Mouse (Mus musculus): ENCODE results near the gene Ncbp3. TPM values are rescaled to one million over a fixed set of nuclear protein-coding genes. Genes with fewer than 3 reads are reported as not detected.

The Ncbp3 gene
- total and polyA plus RNA-seq, 3 experiments: 11.9 to 13.9 (median 12.1) TPM

- H3K4me2 ChIP-seq (ENCODE audit: insufficient read depth, low read depth, poor library complexity, severe bottlenecking): no peak overlapping the region
- dilution Hi-C loops (cut with MboI; ENCODE audit: extremely low pct_ligation_motif_present, extremely low pct_unique_long_range_greater_than_20kb, low sequenced_read_pairs): no loop called here
Observed at GRCm38 (mm10) chr11:73084303-73084702, 36.7 kb downstream of the Ncbp3 start.

GRCm38 (mm10) chr11:73084804-73085231, 37.2 kb downstream of the Ncbp3 start:
- no peaks in the 10 kb centered on the region for H3K79me2 ChIP-seq (replicated peaks; ENCODE audit: control insufficient read depth, extremely low read depth, insufficient read depth, poor library complexity, severe bottlenecking)
- peaks cover 21 to 52% of the 10 kb centered on the region in 2 experiments for H3K36me3 ChIP-seq (replicated peaks in 1 of 2; ENCODE audit: control insufficient read depth in 1 of 2, insufficient read depth in 1 of 2, low read length in 1 of 2)
- no peaks in the 10 kb centered on the region for H3K27me3 ChIP-seq (replicated peaks)
- H3K4me2 ChIP-seq (ENCODE audit: insufficient read depth, low read depth, poor library complexity, severe bottlenecking): no peak overlapping the region
- H3K4me1 ChIP-seq (ENCODE audit: control insufficient read depth in 1 of 2, insufficient read depth in 2 of 2): peaks cover 0 to 29% of the 10 kb centered on the region in 2 experiments; a peak in 2 of 4 replicates
- no peak overlapping the region for H3K4me3 ChIP-seq (replicated peaks in 1 of 3; ENCODE audit: low read depth in 2 of 3, low read length in 2 of 3, poor library complexity in 1 of 3)
- DNase-seq (ENCODE audit: extremely low read depth): no peak
- H3K9ac ChIP-seq (ENCODE audit: insufficient read depth, low read depth): no peak overlapping the region
- no peak overlapping the region for H3K27ac ChIP-seq (ENCODE audit: insufficient read depth, low read depth)
- H3K9me3 ChIP-seq (replicated peaks; ENCODE audit: low read length): no peaks in the 10 kb centered on the region
- in situ Hi-C loops (cut with MboI; ENCODE audit: low pct_ligation_motif_present, low pct_unique_long_range_greater_than_20kb, low sequenced_read_pairs) (no loop called here), dilution Hi-C loops (cut with MboI; ENCODE audit: extremely low pct_ligation_motif_present, extremely low pct_unique_long_range_greater_than_20kb, low sequenced_read_pairs) (no loop called here)
- no peak for TF ChIP-seq ETS1 (conservative IDR thresholded peaks at IDR 0.05; ENCODE audit: low read depth, low read length)
- no peak for TF ChIP-seq JUN (IDR thresholded peaks at IDR 0.05; ENCODE audit: insufficient read depth, low read depth, low read length)
- TF ChIP-seq ZC3H11A (IDR thresholded peaks at IDR 0.05; ENCODE audit: low read depth, low read length): no peak
- TF ChIP-seq USF2 (conservative IDR thresholded peaks at IDR 0.05; ENCODE audit: low read depth, low read length): no peak
- no peak for TF ChIP-seq NRF1 (IDR thresholded peaks at IDR 0.05; ENCODE audit: low read depth, low read length)
- no peak for TF ChIP-seq NELFE (IDR thresholded peaks at IDR 0.05; ENCODE audit: low read depth, low read length)
- no peak for TF ChIP-seq MAFK (IDR thresholded peaks at IDR 0.05; ENCODE audit: insufficient replicate concordance, low read length)

More at GRCm38 (mm10) chr11:73084303-73084702, 36.7 kb downstream of the Ncbp3 start:
- peaks cover 0 to 32% of the 10 kb centered on the region in 2 experiments; a peak in 2 of 4 replicates for H3K4me1 ChIP-seq (ENCODE audit: control insufficient read depth in 1 of 2, insufficient read depth in 2 of 2)
- H3K9me3 ChIP-seq (replicated peaks; ENCODE audit: low read length): no peaks in the 10 kb centered on the region
- DNase-seq (ENCODE audit: extremely low read depth): peak; percentile 79
- in situ Hi-C loops (cut with MboI; ENCODE audit: low pct_ligation_motif_present, low pct_unique_long_range_greater_than_20kb, low sequenced_read_pairs): no loop called here
- peaks cover 21 to 56% of the 10 kb centered on the region in 2 experiments for H3K36me3 ChIP-seq (replicated peaks in 1 of 2; ENCODE audit: control insufficient read depth in 1 of 2, insufficient read depth in 1 of 2, low read length in 1 of 2)
- no peak overlapping the region for H3K9ac ChIP-seq (ENCODE audit: insufficient read depth, low read depth)
- no peak overlapping the region for H3K27ac ChIP-seq (ENCODE audit: insufficient read depth, low read depth)
- H3K27me3 ChIP-seq (replicated peaks): no peaks in the 10 kb centered on the region
- TF ChIP-seq SMC3 (IDR thresholded peaks at IDR 0.05; ENCODE audit: low read depth, low read length): no peak
- no peak for TF ChIP-seq HCFC1 (IDR thresholded peaks at IDR 0.05; ENCODE audit: low read depth, low read length)
- peak; percentile 41; the same call in 1 of the 2 replicates for TF ChIP-seq MAX (IDR thresholded peaks at IDR 0.05; ENCODE audit: low read length)
- peak; percentile 92 for TF ChIP-seq ZNF384 (IDR thresholded peaks at IDR 0.05; ENCODE audit: low read depth, low read length)
- no peak for TF ChIP-seq ZKSCAN1 (IDR thresholded peaks at IDR 0.05; ENCODE audit: borderline replicate concordance, low read depth, low read length)
- no peak for TF ChIP-seq USF1 (IDR thresholded peaks at IDR 0.05; ENCODE audit: low read depth, low read length)
- no peak for TF ChIP-seq MAZ (IDR thresholded peaks at IDR 0.05; ENCODE audit: low read depth, low read length)
- peak; percentile 55; the same call in 1 of the 2 replicates for TF ChIP-seq MYC (IDR thresholded peaks at IDR 0.05; ENCODE audit: low read depth, low read length)
- no peak for TF ChIP-seq NELFE (IDR thresholded peaks at IDR 0.05; ENCODE audit: low read depth, low read length)
- no peak for TF ChIP-seq JUN (IDR thresholded peaks at IDR 0.05; ENCODE audit: insufficient read depth, low read depth, low read length)
- TF ChIP-seq ELF1 (IDR thresholded peaks at IDR 0.05; ENCODE audit: low read depth, low read length): peak; percentile 65
- TF ChIP-seq USF2 (conservative IDR thresholded peaks at IDR 0.05; ENCODE audit: low read depth, low read length): no peak
- TF ChIP-seq TCF12 (IDR thresholded peaks at IDR 0.05; ENCODE audit: low read depth, low read length): 0 out of 2 replicates have a peak, but pooled peaks have one; percentile 11
- TF ChIP-seq MEF2A (IDR thresholded peaks at IDR 0.05; ENCODE audit: borderline replicate concordance, low read depth, low read length): no peak
- no peak for TF ChIP-seq POLR2A (IDR thresholded peaks at IDR 0.05; ENCODE audit: low read depth, low read length)
- no peak for TF ChIP-seq ZC3H11A (IDR thresholded peaks at IDR 0.05; ENCODE audit: low read depth, low read length)
- TF ChIP-seq E2F4 (IDR thresholded peaks at IDR 0.05; ENCODE audit: insufficient replicate concordance, low read depth, low read length): no peak
- no peak for TF ChIP-seq CTCF (conservative IDR thresholded peaks at IDR 0.05 in 1 of 2, IDR thresholded peaks at IDR 0.05 in 1 of 2; ENCODE audit: low read depth in 2 of 2, low read length in 2 of 2)
- TF ChIP-seq UBTF (IDR thresholded peaks at IDR 0.05; ENCODE audit: low read depth, low read length): no peak
- no peak for TF ChIP-seq MXI1 (IDR thresholded peaks at IDR 0.05; ENCODE audit: low read depth, low read length)
- no peak for TF ChIP-seq JUND (conservative IDR thresholded peaks at IDR 0.05; ENCODE audit: low read depth, low read length)
- peak; percentile 80 for TF ChIP-seq BHLHE40 (IDR thresholded peaks at IDR 0.05; ENCODE audit: low read depth, low read length)
- no peak for TF ChIP-seq ZMIZ1 (IDR thresholded peaks at IDR 0.05; ENCODE audit: low read depth, low read length)
- no peak for TF ChIP-seq POLR2AphosphoS2 (IDR thresholded peaks at IDR 0.05; ENCODE audit: low read depth, low read length)
- TF ChIP-seq TBP (conservative IDR thresholded peaks at IDR 0.05; ENCODE audit: low read depth, low read length): no peak
- no peaks in the 10 kb centered on the region for H3K79me2 ChIP-seq (replicated peaks; ENCODE audit: control insufficient read depth, extremely low read depth, insufficient read depth, poor library complexity, severe bottlenecking)
- no peak overlapping the region for H3K4me3 ChIP-seq (replicated peaks in 1 of 3; ENCODE audit: low read depth in 2 of 3, low read length in 2 of 3, poor library complexity in 1 of 3)

All from CH12.LX (cell line).